Mouse (Mus musculus) cerebellum, adult 9-11 months (tissue): ENCODE results near the gene Gm13276.
"Not testable (repeated sequence)": the region's sequence is repeated elsewhere in the genome, so short reads cannot be mapped to it uniquely, and the experiment has no call there.

Experiments used
- DNase-seq: peaks from one replicate; pipeline ENCODE4 v3.0.0; 2022

The Gm13276 gene

DNA sequence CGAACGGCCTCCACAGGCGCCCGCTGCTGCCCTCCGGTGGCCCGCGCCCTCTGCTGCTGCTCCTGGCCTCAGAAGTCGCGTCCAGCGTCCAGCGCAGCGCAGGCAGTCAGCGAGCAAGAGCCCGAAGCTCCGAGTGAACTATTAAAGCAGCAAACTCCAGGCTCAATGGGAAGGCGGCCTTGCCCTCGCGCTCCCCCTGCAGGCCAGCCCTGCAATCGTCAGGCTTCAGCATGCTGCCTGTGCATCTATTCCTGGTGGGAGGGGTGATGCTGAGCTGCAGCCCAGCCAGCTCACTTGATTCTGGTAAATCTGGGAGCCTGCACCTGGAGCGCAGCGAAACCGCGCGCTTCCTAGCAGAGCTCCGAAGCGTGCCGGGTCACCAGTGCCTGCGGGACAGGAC, 2.9 kb downstream of the Gm13276 start, which contains the start of gene Gm13277:
Gene Gm13277 (plus strand): TSS at position 231 of the 400 bp plus-strand sequence.
- peak; percentile 75 for DNase-seq

DNA sequence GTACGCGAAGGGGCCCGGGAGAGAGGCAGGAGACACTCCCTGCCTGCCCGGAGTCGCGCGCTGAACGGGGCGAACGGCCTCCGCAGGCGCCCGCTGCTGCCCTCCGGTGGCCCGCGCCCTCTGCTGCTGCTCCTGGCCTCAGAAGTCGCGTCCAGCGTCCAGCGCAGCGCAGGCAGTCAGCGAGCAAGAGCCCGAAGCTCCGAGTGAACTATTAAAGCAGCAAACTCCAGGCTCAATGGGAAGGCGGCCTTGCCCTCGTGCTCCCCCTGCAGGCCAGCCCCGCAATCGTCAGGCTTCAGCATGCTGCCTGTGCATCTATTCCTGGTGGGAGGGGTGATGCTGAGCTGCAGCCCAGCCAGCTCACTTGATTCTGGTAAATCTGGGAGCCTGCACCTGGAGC, 5.7 kb downstream of the Gm13276 start, which contains the start of gene Gm13278:
Gene Gm13278 (plus strand): TSS at position 301 of the 400 bp plus-strand sequence.
- DNase-seq = not testable (repeated sequence)

DNA sequence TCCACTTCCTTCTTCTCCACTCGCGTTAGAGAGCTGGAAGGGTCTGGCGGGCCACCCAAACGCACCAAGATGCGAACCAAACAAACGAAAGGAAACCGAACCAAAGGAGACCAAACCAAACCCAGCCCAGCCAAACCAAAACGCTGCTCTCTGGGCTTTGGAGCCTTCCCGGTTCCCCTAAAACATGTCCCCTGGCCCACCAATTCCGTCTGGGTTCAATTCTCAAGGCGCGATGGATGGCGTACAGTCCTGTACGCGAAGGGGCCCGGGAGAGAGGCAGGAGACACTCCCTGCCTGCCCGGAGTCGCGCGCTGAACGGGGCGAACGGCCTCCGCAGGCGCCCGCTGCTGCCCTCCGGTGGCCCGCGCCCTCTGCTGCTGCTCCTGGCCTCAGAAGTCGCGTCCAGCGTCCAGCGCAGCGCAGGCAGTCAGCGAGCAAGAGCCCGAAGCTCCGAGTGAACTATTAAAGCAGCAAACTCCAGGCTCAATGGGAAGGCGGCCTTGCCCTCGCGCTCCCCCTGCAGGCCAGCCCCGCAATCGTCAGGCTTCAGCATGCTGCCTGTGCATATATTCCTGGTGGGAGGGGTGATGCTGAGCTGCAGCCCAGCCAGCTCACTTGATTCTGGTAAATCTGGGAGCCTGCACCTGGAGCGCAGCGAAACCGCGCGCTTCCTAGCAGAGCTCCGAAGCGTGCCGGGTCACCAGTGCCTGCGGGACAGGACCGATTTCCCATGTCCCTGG, 8.6 kb downstream of the Gm13276 start, which contains the start of gene Gm13275:
Gene Gm13275 (plus strand): TSS at position 552 of the 740 bp plus-strand sequence.
- DNase-seq = peak; percentile 82

DNA sequence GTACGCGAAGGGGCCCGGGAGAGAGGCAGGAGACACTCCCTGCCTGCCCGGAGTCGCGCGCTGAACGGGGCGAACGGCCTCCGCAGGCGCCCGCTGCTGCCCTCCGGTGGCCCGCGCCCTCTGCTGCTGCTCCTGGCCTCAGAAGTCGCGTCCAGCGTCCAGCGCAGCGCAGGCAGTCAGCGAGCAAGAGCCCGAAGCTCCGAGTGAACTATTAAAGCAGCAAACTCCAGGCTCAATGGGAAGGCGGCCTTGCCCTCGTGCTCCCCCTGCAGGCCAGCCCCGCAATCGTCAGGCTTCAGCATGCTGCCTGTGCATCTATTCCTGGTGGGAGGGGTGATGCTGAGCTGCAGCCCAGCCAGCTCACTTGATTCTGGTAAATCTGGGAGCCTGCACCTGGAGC, 11.6 kb downstream of the Gm13276 start, which contains the start of gene Gm13279:
Gene Gm13279 (plus strand): TSS at position 301 of the 400 bp plus-strand sequence.
- DNase-seq = not testable (repeated sequence)

DNA sequence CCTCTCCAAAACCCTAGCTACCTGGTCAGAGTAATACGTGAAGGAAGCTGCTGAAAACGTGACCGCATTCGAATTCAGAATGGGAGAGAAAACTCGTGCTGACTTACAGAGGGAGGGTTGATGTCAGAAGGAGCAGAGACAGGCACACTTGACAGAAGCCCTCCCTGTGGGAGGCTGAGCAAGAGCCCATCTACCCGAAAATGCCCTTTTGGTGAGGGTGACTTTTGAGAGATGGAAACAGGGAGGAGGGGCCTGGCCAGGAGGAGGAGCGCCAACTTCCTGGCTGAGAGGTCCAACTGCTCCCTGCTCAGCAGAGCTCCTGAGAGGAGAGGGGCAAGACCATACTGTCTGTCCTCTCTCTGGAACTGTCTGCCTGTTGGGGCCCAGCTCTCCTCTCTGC, 13.9 kb downstream of the Gm13276 start, which contains the start of gene Gm13285:
Gene Gm13285 (plus strand): TSS at position 301 of the 400 bp plus-strand sequence.
- DNase-seq = not testable (repeated sequence)

DNA sequence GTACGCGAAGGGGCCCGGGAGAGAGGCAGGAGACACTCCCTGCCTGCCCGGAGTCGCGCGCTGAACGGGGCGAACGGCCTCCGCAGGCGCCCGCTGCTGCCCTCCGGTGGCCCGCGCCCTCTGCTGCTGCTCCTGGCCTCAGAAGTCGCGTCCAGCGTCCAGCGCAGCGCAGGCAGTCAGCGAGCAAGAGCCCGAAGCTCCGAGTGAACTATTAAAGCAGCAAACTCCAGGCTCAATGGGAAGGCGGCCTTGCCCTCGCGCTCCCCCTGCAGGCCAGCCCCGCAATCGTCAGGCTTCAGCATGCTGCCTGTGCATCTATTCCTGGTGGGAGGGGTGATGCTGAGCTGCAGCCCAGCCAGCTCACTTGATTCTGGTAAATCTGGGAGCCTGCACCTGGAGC, 17.4 kb downstream of the Gm13276 start, which contains the start of gene Gm13287:
Gene Gm13287 (plus strand): TSS at position 301 of the 400 bp plus-strand sequence.
- not testable (repeated sequence) for DNase-seq

DNA sequence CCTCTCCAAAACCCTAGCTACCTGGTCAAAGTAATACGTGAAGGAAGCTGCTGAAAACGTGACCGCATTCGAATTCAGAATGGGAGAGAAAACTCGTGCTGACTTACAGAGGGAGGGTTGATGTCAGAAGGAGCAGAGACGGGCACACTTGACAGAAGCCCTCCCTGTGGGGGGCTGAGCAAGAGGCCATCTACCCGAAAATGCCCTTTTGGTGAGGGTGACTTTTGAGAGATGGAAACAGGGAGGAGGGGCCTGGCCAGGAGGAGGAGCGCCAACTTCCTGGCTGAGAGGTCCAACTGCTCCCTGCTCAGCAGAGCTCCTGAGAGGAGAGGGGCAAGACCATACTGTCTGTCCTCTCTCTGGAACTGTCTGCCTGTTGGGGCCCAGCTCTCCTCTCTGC, 19.7 kb downstream of the Gm13276 start, which contains the start of gene Gm13288:
Gene Gm13288 (plus strand): TSS at position 301 of the 400 bp plus-strand sequence.
- DNase-seq = not testable (repeated sequence)

DNA sequence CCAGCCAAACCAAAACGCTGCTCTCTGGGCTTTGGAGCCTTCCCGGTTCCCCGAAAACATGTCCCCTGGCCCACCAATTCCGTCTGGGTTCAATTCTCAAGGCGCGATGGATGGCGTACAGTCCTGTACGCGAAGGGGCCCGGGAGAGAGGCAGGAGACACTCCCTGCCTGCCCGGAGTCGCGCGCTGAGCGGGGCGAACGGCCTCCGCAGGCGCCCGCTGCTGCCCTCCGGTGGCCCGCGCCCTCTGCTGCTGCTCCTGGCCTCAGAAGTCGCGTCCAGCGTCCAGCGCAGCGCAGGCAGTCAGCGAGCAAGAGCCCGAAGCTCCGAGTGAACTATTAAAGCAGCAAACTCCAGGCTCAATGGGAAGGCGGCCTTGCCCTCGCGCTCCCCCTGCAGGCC, 20.3 kb downstream of the Gm13276 start:
- peak; percentile 44 for DNase-seq

DNA sequence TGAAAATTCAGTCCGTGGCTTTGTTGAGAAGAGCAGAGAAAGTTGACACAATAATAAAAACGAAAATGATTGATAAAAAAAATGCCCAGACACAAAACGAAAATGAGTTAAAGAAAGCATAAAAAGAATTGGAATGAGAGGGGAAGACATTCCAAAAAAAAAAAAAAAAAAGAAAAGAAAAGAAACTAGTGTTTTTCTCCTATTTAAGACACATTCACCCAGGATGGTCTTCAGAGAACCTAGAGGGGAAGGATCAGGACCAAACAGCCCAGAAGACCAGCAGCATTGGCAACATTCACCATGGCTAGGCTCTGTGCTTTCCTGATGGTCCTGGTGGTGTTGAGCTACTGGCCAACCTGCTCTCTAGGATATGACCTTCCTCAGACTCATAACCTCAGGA, 30.4 kb downstream of the Gm13276 start, which contains the start of gene Ifna7:
Gene Ifna7 (plus strand): TSS at position 301 of the 400 bp plus-strand sequence.
- DNase-seq = no peak

DNA sequence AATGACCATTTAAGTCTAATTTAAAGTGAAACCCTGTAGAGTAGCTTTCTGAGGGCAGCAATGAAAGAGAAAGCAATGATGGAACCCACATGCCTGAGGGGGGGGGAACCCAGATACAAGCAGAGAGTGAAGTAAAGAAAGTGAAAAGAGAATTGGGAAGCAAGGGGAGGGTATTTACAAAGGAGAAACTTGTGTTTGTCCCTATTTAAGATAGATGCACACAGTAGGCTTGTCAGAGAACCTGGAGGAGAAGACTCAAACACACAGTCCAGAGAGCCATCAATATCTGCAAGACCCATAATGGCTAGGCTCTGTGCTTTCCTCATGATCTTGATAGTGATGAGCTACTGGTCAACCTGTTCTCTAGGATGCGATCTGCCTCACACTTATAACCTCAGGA, 34.1 kb downstream of the Gm13276 start, which contains the start of gene Ifna11:
Gene Ifna11 (plus strand): TSS at position 301 of the 400 bp plus-strand sequence.
- no peak for DNase-seq

DNA sequence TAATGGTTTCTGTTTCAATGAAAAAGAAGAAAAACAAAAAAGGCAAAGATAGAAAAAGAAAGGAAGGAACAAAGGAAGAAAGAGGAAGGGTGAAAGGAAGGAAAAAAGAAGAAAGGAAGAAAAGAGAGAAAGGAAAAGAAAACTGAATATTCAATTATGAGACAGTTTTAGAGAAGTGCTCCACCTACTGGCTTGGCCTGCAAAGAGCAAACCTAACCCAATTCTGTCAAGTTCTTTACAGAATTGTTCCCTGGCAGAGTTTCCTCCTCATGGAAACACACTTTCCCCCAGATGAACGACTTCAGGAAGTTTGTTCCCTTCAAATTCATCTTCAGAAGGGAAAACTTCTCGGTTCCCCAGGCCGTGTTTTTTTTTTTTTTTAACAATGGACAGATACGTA, 37.5 kb downstream of the Gm13276 start:
- no peak for DNase-seq

DNA sequence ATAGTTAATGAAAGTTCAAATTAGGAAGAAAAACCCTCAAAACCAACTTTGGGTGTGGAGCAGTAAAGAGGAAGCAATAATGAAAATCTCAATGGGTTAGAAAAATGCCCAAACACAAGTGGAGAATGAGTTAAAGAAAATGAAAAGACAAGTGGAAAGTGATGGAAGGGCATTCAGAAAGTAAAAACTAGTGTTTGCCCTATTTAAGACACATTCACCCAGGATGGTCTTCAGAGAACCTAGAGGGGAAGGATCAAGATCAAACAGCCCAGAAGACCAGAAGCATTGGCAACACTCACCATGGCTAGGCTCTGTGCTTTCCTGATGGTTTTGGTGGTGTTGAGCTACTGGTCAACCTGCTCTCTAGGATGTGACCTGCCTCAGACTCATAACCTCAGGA, 41.6 kb downstream of the Gm13276 start, which contains the start of gene Ifna6:
Gene Ifna6 (plus strand): TSS at position 301 of the 400 bp plus-strand sequence.
- not testable (repeated sequence) for DNase-seq

DNA sequence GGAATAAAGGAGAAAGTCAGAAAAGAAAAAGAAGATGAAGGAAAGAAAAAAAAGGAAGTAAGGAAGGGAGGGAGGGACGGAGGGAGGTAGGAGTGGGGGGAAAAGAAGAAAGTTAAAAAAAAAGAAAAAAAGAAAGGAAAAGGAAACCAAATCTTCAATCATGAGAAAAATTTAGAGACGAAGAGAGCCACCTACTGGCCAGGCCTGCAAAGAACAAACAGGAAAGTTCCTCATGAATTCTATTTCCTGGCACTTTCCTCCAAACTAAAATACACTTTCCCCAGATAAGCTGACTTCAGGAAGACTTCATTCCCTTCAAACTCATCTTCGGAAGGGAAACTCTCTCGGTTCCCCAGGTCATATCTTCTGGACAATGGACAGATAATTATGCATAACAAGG, 45.0 kb downstream of the Gm13276 start:
- no peak for DNase-seq

DNA sequence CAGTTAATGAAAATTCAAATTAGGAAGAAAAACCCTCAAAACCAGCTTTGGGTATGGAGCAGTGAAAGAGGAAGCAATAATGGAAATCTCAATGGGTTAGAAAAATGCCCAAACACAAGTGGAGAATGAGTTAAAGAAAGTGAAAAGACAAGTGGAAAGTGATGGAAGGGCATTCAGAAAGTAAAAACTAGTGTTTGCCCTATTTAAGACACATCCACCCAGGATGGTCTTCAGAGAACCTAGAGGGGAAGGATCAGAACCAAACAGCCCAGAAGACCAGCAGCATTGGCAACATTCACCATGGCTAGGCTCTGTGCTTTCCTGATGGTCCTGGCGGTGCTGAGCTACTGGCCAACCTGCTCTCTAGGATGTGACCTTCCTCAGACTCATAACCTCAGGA, 49.7 kb downstream of the Gm13276 start, which contains the start of gene Ifna5:
Gene Ifna5 (plus strand): TSS at position 301 of the 400 bp plus-strand sequence.
- DNase-seq = not testable (repeated sequence)
